12 mouse cellular contexts compared by ENCODE assay signal in the genomic region with DNA sequence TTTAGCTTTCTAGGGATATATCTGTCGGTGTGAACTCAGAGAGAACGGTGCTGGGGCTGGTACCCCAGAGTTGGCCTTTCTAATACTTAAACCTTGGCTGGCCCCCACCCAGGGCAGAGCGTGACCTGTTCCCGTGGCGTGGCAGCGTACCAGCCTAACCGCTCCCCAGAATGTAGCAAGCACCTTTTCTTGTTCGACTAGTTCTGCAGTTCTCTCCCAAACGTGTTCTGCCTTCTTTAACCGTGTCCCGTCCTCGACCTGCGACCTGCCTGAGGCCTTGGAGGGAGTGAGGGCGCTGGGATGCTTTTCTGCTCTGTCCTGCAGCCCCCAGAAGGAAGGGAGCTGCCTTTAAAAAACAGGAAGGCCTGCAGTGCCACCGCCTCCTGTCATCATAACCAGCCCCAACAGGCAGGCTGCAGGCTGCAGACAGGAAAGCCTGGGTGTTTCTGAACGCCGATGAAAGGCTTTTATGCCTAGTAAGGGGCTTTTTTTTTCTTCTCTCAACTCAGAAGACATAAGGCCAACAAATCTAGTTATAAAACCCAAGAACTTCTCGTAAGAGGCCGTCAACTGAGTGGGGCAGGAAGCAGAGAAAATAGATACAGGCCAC. TPM values are rescaled to one million over a fixed set of nuclear protein-coding genes. Genes with fewer than 3 reads are reported as not detected.
DNase-seq lines count a peak whose midpoint lies in the region; ATAC-seq lines count a peak whose summit lies in the region.
"Had no signal": no experiment of that assay in that cellular context is flagged by ENCODE, and none has a peak within 500 bp of the region (broad histone marks: within the 10 kb centered on the region; RNA-seq: fewer than 3 reads in every experiment).

No protein-coding gene starts in this region.

- peak overlapping the region; percentile 33; the same call in 1 of the 2 replicates for H3K27ac ChIP-seq in heart, embryonic 13.5 days (replicated peaks)
- H3K27ac ChIP-seq in midbrain, embryonic 13.5 days: no peak overlapping the region
- no peak overlapping the region for H3K27ac ChIP-seq in midbrain, embryonic 14.5 days (replicated peaks; ENCODE audit: low read depth, low read length)
- no peak overlapping the region for H3K27ac ChIP-seq in limb, embryonic 13.5 days
- H3K27ac ChIP-seq: kidney, postnatal 0 days had no signal

- peaks cover 16% of the 10 kb centered on the region for H3K36me3 ChIP-seq in heart, embryonic 13.5 days
- peaks cover 17% of the 10 kb centered on the region for H3K36me3 ChIP-seq in midbrain, embryonic 13.5 days
- peaks cover 16% of the 10 kb centered on the region for H3K36me3 ChIP-seq in midbrain, embryonic 14.5 days (ENCODE audit: control insufficient read depth, insufficient read depth, low read length)
- peaks cover 25% of the 10 kb centered on the region for H3K36me3 ChIP-seq in limb, embryonic 13.5 days

- no peak overlapping the region for H3K4me2 ChIP-seq in heart, embryonic 13.5 days
- no peak overlapping the region for H3K4me2 ChIP-seq in midbrain, embryonic 13.5 days (replicated peaks)
- H3K4me2 ChIP-seq in midbrain, embryonic 14.5 days (ENCODE audit: low read length): no peak overlapping the region
- H3K4me2 ChIP-seq in limb, embryonic 13.5 days (replicated peaks): no peak overlapping the region

- 0 out of 2 replicates have a peak overlapping the region, but pooled peaks have one; percentile 4 for H3K9ac ChIP-seq in heart, embryonic 13.5 days
- 0 out of 2 replicates have a peak overlapping the region, but pooled peaks have one; percentile 10 for H3K9ac ChIP-seq in midbrain, embryonic 13.5 days (replicated peaks)
- no peak overlapping the region for H3K9ac ChIP-seq in midbrain, embryonic 14.5 days (replicated peaks; ENCODE audit: low read length)
- H3K9ac ChIP-seq in limb, embryonic 13.5 days: peak overlapping the region; percentile 19; the same call in 1 of the 2 replicates

- intact Hi-C loops in heart, postnatal 25 days (cut with DNase I): no loop called here

- WGBS in heart, embryonic 13.5 days: 62% methylated on average over 19 of the region's 19 CpGs
- WGBS in midbrain, embryonic 13.5 days: 85% methylated on average over 19 of the region's 19 CpGs
- WGBS in midbrain, embryonic 14.5 days: 84% methylated on average over 19 of the region's 19 CpGs
- WGBS in limb, embryonic 13.5 days: 61% methylated on average over 19 of the region's 19 CpGs

- DNase-seq in heart, postnatal 25 days (ENCODE audit: low spot score): no peak
- DNase-seq in midbrain, embryonic 14.5 days: no peak
- peak; percentile 69 for DNase-seq in thymus, postnatal 0 days (ENCODE audit: low spot score)
- no peak for DNase-seq in cerebellum, postnatal 10 days
- DNase-seq in MN1 (ENCODE audit: low spot score): no peak
- DNase-seq: adrenal gland, postnatal 25 days; spleen, adult 18-20 months had no signal

- ATAC-seq in heart, embryonic 13.5 days (ENCODE audit: extremely low read depth, insufficient number of reproducible peaks, low FRiP score, low TSS enrichment): no peak
- ATAC-seq in midbrain, embryonic 13.5 days: no peak
- ATAC-seq in midbrain, embryonic 14.5 days (ENCODE audit: low FRiP score, low TSS enrichment): no peak
- no peak for ATAC-seq in limb, embryonic 13.5 days (ENCODE audit: low FRiP score, low read depth)

- no peak overlapping the region for H3K4me3 ChIP-seq in heart, embryonic 13.5 days
- H3K4me3 ChIP-seq in midbrain, embryonic 13.5 days (replicated peaks): no peak overlapping the region
- no peak overlapping the region for H3K4me3 ChIP-seq in midbrain, embryonic 14.5 days (replicated peaks; ENCODE audit: low read depth, low read length)
- no peak overlapping the region for H3K4me3 ChIP-seq in limb, embryonic 13.5 days

- peaks cover 6% of the 10 kb centered on the region; the same call in 1 of the 2 replicates for H3K27me3 ChIP-seq in heart, embryonic 13.5 days (replicated peaks)
- H3K27me3 ChIP-seq in midbrain, embryonic 13.5 days: no peaks in the 10 kb centered on the region
- no peaks in the 10 kb centered on the region for H3K27me3 ChIP-seq in midbrain, embryonic 14.5 days (ENCODE audit: control insufficient read depth, insufficient read depth, low read length)
- H3K27me3 ChIP-seq in limb, embryonic 13.5 days: no peaks in the 10 kb centered on the region
- H3K27me3 ChIP-seq: CH12.LX had no signal

- no peaks in the 10 kb centered on the region for H3K9me3 ChIP-seq in heart, embryonic 13.5 days
- no peaks in the 10 kb centered on the region for H3K9me3 ChIP-seq in midbrain, embryonic 13.5 days
- H3K9me3 ChIP-seq in midbrain, embryonic 14.5 days (ENCODE audit: control insufficient read depth, low read length): no peaks in the 10 kb centered on the region
- no peaks in the 10 kb centered on the region for H3K9me3 ChIP-seq in limb, embryonic 13.5 days

- peaks cover 30% of the 10 kb centered on the region for H3K4me1 ChIP-seq in heart, embryonic 13.5 days
- H3K4me1 ChIP-seq in midbrain, embryonic 13.5 days (replicated peaks): peaks cover 17% of the 10 kb centered on the region
- no peaks in the 10 kb centered on the region for H3K4me1 ChIP-seq in midbrain, embryonic 14.5 days (ENCODE audit: control insufficient read depth, insufficient read depth, low read length)
- peaks cover 32% of the 10 kb centered on the region for H3K4me1 ChIP-seq in limb, embryonic 13.5 days

RNA-seq across cellular contexts. Expression of a gene that starts 10.0 kb away (rescaled TPM):
- polyA plus RNA-seq in heart, embryonic 13.5 days (2015; fragmentation: Nextera tagmentation; extraction: Ambion mirVana): 50.5 and 50.8 TPM in 2 replicates
- total RNA-seq in heart, postnatal 25 days (2021): 10 to 100 TPM; 17.1 to 18.0 TPM
- polyA plus RNA-seq in midbrain, embryonic 13.5 days (2015; fragmentation: Nextera tagmentation; extraction: Ambion mirVana): 41.1 and 43.2 TPM in 2 replicates
- 27.6 and 30.4 TPM in 2 replicates for polyA plus RNA-seq in midbrain, embryonic 14.5 days (2014; fragmentation: Nextera tagmentation; extraction: Ambion mirVana)
- polyA plus RNA-seq in limb, embryonic 13.5 days (2015; fragmentation: Nextera tagmentation; extraction: Ambion mirVana): 95.1 and 97.0 TPM in 2 replicates
- 134 and 147 TPM in 2 replicates for polyA plus RNA-seq in thymus, postnatal 0 days (2015; fragmentation: Nextera tagmentation; extraction: Ambion mirVana)

RNA-seq across cellular contexts. Expression of a gene that starts 22.6 kb away (rescaled TPM):
- 0.71 and 0.83 TPM in 2 replicates for polyA plus RNA-seq in heart, embryonic 13.5 days (2015; fragmentation: Nextera tagmentation; extraction: Ambion mirVana)
- total RNA-seq in heart, postnatal 25 days (2021): 1 to 10 TPM; 5.1 to 5.3 TPM
- polyA plus RNA-seq in midbrain, embryonic 13.5 days (2015; fragmentation: Nextera tagmentation; extraction: Ambion mirVana): 0.39 and 0.46 TPM in 2 replicates
- polyA plus RNA-seq in midbrain, embryonic 14.5 days (2014; fragmentation: Nextera tagmentation; extraction: Ambion mirVana): 0.46 and 0.86 TPM in 2 replicates
- polyA plus RNA-seq in limb, embryonic 13.5 days (2015; fragmentation: Nextera tagmentation; extraction: Ambion mirVana): 8.4 and 11.8 TPM in 2 replicates
- polyA plus RNA-seq in thymus, postnatal 0 days (2015; fragmentation: Nextera tagmentation; extraction: Ambion mirVana): 1.1 TPM in 2 replicates
- total RNA-seq: CH12.LX had no signal

RNA-seq across cellular contexts. Expression of a gene that starts 26.8 kb away (rescaled TPM):
- polyA plus RNA-seq in heart, embryonic 13.5 days (2015; fragmentation: Nextera tagmentation; extraction: Ambion mirVana): 8.0 and 8.1 TPM in 2 replicates
- total RNA-seq in heart, postnatal 25 days (2021): 1 to 10 TPM; 3.5 to 3.6 TPM
- 18.5 and 19.7 TPM in 2 replicates for polyA plus RNA-seq in midbrain, embryonic 13.5 days (2015; fragmentation: Nextera tagmentation; extraction: Ambion mirVana)
- polyA plus RNA-seq in midbrain, embryonic 14.5 days (2014; fragmentation: Nextera tagmentation; extraction: Ambion mirVana): 14.0 and 14.4 TPM in 2 replicates
- polyA plus RNA-seq in limb, embryonic 13.5 days (2015; fragmentation: Nextera tagmentation; extraction: Ambion mirVana): 19.4 and 23.3 TPM in 2 replicates
- 9.8 and 10.8 TPM in 2 replicates for polyA plus RNA-seq in thymus, postnatal 0 days (2015; fragmentation: Nextera tagmentation; extraction: Ambion mirVana)
